Mouse (Mus musculus): ENCODE data around the gene Srgap3. TPM values are rescaled to one million over a fixed set of nuclear protein-coding genes. Genes with fewer than 3 reads are reported as not detected.

The Srgap3 gene
- polyA plus RNA-seq, 1 experiment from 2014 or later, result 5.3 TPM

DNA sequence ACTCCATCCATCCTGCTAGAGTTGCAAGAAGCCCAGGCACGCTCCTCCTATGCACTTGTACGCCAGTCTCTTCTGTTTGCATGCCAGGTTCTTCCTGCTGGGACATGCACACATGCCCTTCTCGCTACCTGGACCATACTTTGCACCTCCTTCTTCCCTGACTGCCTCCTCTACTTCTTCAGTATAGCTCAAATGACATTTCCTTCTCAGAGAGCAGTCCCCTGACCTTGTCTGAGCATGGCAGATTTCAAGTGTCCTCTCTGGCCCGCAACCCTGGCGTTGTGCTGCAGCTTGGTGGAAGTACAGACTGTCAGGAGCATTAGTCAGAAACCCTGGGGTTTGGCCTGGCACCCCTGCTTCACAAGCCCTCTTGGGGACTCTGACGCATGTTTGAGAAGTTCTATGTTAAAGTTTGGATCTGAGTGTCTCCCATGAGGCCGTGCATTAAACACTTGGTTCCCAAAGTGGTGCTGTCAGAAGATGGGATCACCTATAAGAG, 128.6 kb downstream of the Srgap3 start:
- WGBS, result 91% methylated on average over 7 of the region's 7 CpGs
- Histone ChIP-seq H3K36me3 (no peaks in the 10 kb centered on the region), H3K27ac (no peak overlapping the region), H3K9me3 (no peaks in the 10 kb centered on the region), H3K27me3 (replicated peaks) (no peaks in the 10 kb centered on the region), H3K4me1 (peaks cover 11% of the 10 kb centered on the region; the same call in 1 of the 2 replicates), H3K4me2 (no peak overlapping the region), H3K4me3 (replicated peaks) (no peak overlapping the region), H3K9ac (no peak overlapping the region)
- no peak for ATAC-seq (ENCODE audit: insufficient read depth, low FRiP score, low read depth)

DNA sequence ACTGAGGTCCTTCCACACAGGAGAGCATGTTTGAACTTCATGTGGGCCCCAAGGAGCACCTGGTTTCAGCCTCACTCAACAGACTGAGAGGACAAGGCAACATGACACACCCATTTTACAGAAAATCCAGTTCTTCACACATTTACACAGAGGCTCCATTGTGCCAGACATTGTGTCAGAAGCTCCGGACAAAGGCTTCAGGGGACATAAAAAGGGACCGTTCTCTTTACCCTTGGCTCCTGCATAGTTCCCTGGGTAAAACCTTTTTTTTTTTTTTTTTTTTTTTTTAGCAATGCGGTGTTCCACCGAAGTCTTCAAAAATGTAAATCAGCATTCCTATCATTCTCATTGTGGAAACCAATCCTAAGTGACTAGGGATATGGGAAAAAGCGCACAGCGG, 131.5 kb downstream of the Srgap3 start:
- ATAC-seq (ENCODE audit: insufficient read depth, low FRiP score, low read depth), result no peak
- Histone ChIP-seq H3K4me1 (peaks cover 11% of the 10 kb centered on the region; the same call in 1 of the 2 replicates), H3K9me3 (no peaks in the 10 kb centered on the region), H3K4me3 (replicated peaks) (no peak overlapping the region), H3K27me3 (replicated peaks) (no peaks in the 10 kb centered on the region), H3K36me3 (no peaks in the 10 kb centered on the region), H3K27ac (0 out of 2 replicates have a peak overlapping the region, but pooled peaks have one; percentile 55), H3K4me2 (no peak overlapping the region), H3K9ac (no peak overlapping the region)
- 53% methylated on average over 6 of the region's 6 CpGs for WGBS

DNA sequence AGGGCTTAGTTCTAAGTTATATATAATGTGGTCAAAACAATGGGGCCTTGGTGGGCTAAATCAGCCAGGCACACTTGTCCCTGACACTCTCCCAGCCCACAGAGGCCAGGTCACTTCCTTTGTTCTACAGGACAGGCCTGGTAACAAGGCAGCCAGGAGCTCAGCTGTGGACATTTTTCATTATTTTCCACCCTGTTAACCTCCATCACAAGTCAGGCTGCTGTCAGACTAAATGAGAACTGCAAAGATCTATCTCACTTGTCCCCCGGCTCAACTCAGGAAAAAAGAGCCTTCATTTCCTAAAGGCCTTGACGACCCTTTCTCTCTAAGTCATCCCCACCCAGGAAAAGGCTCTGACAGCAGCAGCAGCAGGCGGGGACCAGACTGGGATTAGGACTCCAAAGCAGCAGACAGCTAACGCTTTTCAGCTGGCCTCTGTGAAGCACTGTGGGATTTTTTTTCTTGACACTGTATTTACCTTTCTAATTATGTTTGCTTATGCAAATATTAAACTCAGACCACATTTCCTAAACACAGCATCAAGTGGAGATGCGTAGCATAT, 132.5 kb downstream of the Srgap3 start:
- Histone ChIP-seq H3K9ac (no peak overlapping the region), H3K36me3 (no peaks in the 10 kb centered on the region), H3K4me1 (peaks cover 13% of the 10 kb centered on the region; the same call in 1 of the 2 replicates), H3K4me2 (no peak overlapping the region), H3K27ac (peak overlapping the region; percentile 55), H3K9me3 (no peaks in the 10 kb centered on the region), H3K27me3 (replicated peaks) (no peaks in the 10 kb centered on the region), H3K4me3 (replicated peaks) (no peak overlapping the region)
- WGBS, result 27% methylated on average over 5 of the region's 5 CpGs
- no peak; the same call in 1 of the 2 replicates for ATAC-seq (ENCODE audit: insufficient read depth, low FRiP score, low read depth)

DNA sequence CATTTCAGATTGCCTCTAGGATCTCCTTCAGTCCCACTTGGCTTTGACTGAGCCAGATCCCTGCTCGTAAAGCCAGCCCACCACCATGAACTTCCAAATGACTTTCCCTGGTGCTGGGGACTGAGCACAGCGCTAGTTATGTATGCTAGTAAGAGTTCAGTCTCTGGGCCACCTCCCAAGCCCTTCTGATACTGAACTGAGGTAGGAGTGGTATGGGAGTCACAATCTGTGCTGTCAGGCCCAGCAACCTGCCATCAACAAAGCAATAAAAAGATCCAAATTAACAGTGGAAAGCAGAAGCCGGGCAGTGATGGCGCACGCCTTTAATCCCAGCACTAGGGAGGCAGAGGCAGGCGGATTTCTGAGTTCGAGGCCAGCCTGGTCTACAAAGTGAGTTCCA, 134.2 kb downstream of the Srgap3 start:
- Histone ChIP-seq H3K4me3 (replicated peaks) (no peak overlapping the region), H3K9ac (no peak overlapping the region), H3K36me3 (no peaks in the 10 kb centered on the region), H3K4me1 (peaks cover 13% of the 10 kb centered on the region; the same call in 1 of the 2 replicates), H3K4me2 (no peak overlapping the region), H3K27me3 (replicated peaks) (no peaks in the 10 kb centered on the region), H3K27ac (no peak overlapping the region), H3K9me3 (no peaks in the 10 kb centered on the region)
- 97% methylated on average over 7 of the region's 7 CpGs for WGBS
- ATAC-seq (ENCODE audit: insufficient read depth, low FRiP score, low read depth), result no peak

DNA sequence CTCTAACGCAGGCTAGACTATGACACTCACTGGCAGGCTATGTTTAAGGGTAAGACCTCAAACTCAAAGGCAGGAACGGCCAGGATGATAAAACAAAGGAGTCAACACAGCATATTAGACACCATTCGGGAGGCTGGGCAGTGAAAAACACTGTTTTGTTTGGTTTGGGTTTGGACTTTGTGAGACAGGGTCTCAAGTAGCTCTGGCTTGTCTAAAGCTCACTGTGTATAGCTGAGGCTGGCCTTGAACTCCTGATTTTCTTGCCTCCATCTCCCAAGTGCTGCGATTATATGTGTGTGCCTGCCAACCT, 136.6 kb downstream of the Srgap3 start:
- no peaks in the 10 kb centered on the region for H3K36me3 ChIP-seq
- H3K27ac ChIP-seq, result no peak overlapping the region
- ATAC-seq (ENCODE audit: insufficient read depth, low FRiP score, low read depth), result no peak
- WGBS, result 80% methylated on average over 4 of the region's 4 CpGs
- H3K27me3 ChIP-seq (replicated peaks), result no peaks in the 10 kb centered on the region
- no peak overlapping the region for H3K4me3 ChIP-seq (replicated peaks)
- H3K9me3 ChIP-seq, result no peaks in the 10 kb centered on the region
- no peak overlapping the region for H3K9ac ChIP-seq
- H3K4me2 ChIP-seq, result no peak overlapping the region
- peaks cover 13% of the 10 kb centered on the region; the same call in 1 of the 2 replicates for H3K4me1 ChIP-seq

DNA sequence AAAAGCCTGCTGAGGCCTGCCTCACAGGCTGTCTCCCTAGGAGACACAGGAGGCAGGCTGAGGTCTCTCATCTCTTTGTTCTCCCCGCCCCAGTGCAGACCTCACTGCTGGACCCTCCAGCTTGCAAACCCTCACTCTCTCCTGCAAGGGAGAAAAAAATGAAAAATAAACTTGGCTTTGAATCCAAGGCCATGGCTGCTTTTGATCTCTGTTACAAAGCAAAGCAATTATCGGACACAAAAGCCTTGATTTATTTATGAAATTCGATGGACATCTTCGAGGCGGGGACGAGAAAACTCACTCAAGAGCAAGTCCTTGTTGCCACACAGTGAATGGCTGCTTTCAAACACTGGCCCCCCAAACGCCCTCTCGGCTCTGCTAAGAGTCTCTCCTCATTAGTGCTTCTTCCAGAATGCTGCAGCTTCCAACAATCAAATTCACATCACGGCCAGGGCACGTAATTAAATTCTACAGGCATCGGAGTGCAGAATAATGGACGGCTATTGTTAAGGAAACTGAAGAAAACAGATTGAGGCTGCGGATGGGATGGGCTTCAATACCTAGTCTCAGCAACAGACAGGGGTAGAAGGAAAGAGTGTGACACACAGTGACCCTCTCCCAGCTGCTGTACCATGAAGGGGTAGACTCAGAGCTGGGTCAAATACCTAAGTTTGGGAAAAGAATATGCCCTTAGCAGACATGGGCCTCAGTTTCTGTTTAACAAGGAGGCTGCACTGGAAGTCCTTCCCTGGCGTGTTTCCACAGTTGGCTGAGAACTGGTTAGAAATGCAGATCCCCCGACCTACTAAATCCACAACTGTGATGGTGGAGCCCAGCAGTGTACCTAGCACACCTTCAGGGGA, 137.2 kb downstream of the Srgap3 start:
- 55% methylated on average over 15 of the region's 15 CpGs for WGBS
- Histone ChIP-seq H3K4me1 (peaks cover 9% of the 10 kb centered on the region; the same call in 1 of the 2 replicates), H3K27ac (0 out of 2 replicates have a peak overlapping the region, but pooled peaks have one; percentile 2)

DNA sequence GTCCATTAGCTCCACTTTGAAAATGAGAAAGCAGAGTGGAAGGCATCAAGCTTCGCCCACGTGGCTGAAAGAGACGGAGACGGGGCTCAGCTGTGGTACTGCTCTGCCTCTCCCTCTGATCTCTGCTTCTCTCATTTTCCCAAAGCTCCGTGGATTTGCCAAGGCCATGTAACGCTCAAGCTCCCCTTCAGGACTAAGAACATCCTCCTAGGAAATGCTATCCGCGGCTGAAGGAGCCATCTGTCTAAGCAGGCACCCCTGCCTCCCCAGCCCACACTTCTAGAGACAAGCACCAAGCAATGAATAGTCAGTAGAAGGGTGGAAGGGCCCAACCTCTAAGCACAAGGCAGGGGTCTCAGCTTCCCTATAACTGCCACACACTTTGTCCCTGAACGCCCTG, 138.3 kb downstream of the Srgap3 start:
- H3K4me3 ChIP-seq (replicated peaks), result no peak overlapping the region
- no peaks in the 10 kb centered on the region for H3K9me3 ChIP-seq
- no peak overlapping the region for H3K9ac ChIP-seq
- 0 out of 2 replicates have a peak, but pooled peaks cover 3% of the 10 kb centered on the region for H3K4me1 ChIP-seq
- H3K4me2 ChIP-seq, result no peak overlapping the region
- no peaks in the 10 kb centered on the region for H3K36me3 ChIP-seq
- ATAC-seq (ENCODE audit: insufficient read depth, low FRiP score, low read depth), result no peak
- H3K27me3 ChIP-seq (replicated peaks), result no peaks in the 10 kb centered on the region
- H3K27ac ChIP-seq, result no peak overlapping the region
- WGBS, result 77% methylated on average over 9 of the region's 9 CpGs

More for the DNA sequence above, 137.2 kb downstream of the Srgap3 start:
- no peak overlapping the region for H3K9ac ChIP-seq
- no peaks in the 10 kb centered on the region for H3K27me3 ChIP-seq (replicated peaks)
- H3K4me2 ChIP-seq, result no peak overlapping the region
- no peak; the same call in 1 of the 2 replicates for ATAC-seq (ENCODE audit: insufficient read depth, low FRiP score, low read depth)
- H3K9me3 ChIP-seq, result no peaks in the 10 kb centered on the region
- no peaks in the 10 kb centered on the region for H3K36me3 ChIP-seq
- no peak overlapping the region for H3K4me3 ChIP-seq (replicated peaks)

DNA sequence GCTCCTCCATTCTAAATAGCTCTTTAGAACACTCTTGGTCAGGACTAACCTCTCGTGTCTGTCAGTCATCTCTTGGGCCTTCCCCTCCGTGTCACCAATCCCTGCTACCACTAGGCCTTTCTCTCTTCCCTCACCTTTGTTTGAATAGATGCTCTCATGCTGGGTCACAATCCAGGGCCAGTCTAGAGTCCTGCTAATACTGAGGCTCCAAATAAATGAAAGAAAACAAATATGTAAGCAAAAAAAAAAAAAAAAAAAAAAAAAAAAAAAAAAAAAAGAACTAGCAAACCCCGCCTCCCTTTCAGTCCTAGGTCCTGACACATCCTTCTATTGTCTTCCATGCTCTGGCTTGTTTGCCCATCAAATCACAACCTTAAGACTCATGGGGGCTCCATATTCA, 145.1 kb downstream of the Srgap3 start:
- Histone ChIP-seq H3K9ac (no peak overlapping the region), H3K4me3 (replicated peaks) (no peak overlapping the region), H3K4me2 (no peak overlapping the region), H3K27me3 (replicated peaks) (no peaks in the 10 kb centered on the region), H3K27ac (no peak overlapping the region), H3K9me3 (no peaks in the 10 kb centered on the region), H3K36me3 (no peaks in the 10 kb centered on the region), H3K4me1 (no peaks in the 10 kb centered on the region)
- WGBS, result 77% methylated on average over 3 of the region's 3 CpGs
- ATAC-seq (ENCODE audit: insufficient read depth, low FRiP score, low read depth), result no peak

DNA sequence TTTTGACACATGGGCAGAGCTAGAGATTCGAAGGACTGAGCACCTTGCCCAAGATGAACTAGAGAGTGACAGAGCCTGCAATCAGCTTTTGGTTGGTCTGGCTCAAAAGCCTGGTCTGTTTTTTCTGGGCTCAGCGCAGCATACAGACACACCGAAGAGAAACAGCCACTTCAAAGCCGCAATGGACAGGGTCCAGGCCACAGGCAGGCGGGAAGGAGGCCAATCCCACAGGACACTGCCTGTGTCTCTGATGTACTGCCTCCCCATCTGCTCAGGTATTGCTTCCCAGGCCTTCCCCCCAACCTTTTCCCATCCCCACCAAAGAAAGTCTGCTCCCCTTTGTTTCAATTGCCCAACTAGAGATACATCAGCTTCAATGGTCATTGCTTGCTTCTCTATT, 148.7 kb downstream of the Srgap3 start:
- Histone ChIP-seq H3K4me1 (no peaks in the 10 kb centered on the region), H3K27me3 (replicated peaks) (no peaks in the 10 kb centered on the region), H3K9me3 (no peaks in the 10 kb centered on the region), H3K4me3 (replicated peaks) (no peak overlapping the region), H3K4me2 (no peak overlapping the region), H3K9ac (no peak overlapping the region), H3K27ac (no peak overlapping the region), H3K36me3 (no peaks in the 10 kb centered on the region)
- ATAC-seq (ENCODE audit: insufficient read depth, low FRiP score, low read depth), result no peak
- WGBS, result 87% methylated on average over 5 of the region's 5 CpGs

DNA sequence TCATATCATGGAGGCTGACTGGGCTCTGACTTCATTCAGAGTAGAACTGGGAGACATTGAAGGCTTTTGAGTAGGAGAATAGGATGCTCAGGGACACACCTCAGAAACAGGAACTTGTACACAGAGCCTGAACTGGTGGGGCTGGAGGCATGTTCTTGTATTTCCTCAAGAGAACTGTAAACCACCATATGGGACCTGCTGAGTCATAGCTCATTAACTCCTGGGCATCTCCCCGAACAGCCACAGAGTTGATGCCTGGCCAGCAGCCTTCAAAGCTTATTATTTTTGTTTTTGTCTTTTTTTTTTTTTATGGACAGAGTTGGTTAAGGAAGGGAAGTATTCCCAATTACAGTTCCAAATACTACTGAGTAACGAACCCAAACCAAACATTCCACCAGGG, 150.5 kb downstream of the Srgap3 start:
- Histone ChIP-seq H3K36me3 (no peaks in the 10 kb centered on the region), H3K4me3 (replicated peaks) (no peak overlapping the region), H3K27me3 (replicated peaks) (no peaks in the 10 kb centered on the region), H3K4me1 (no peaks in the 10 kb centered on the region), H3K9ac (no peak overlapping the region), H3K9me3 (no peaks in the 10 kb centered on the region), H3K4me2 (no peak overlapping the region), H3K27ac (no peak overlapping the region)
- WGBS, result 65% methylated on average over 2 of the region's 2 CpGs
- no peak for ATAC-seq (ENCODE audit: insufficient read depth, low FRiP score, low read depth)

DNA sequence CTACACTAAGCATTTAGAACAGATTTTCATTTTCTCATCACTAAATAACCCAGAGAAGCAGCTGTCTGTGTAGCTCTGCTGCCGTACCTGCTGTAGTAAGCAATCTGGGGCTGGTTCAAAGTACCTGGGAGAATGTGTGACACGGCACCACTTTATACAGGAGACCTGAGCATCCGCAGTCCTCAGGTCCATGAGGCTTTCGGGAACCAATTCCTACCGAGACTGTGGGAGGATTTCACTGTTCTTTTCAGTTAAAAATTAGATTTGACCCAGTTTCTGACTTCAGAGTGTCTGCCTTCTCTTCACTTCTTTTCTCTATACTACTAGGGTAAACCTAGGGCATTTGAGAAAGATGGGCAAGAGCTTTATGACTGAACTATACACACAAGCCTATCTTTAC, 153.2 kb downstream of the Srgap3 start:
- Histone ChIP-seq H3K4me3 (replicated peaks) (no peak overlapping the region), H3K4me1 (0 out of 2 replicates have a peak, but pooled peaks cover 5% of the 10 kb centered on the region), H3K36me3 (no peaks in the 10 kb centered on the region), H3K4me2 (no peak overlapping the region), H3K27ac (no peak overlapping the region), H3K9ac (no peak overlapping the region), H3K27me3 (replicated peaks) (no peaks in the 10 kb centered on the region), H3K9me3 (no peaks in the 10 kb centered on the region)
- 94% methylated on average over 5 of the region's 5 CpGs for WGBS
- no peak for ATAC-seq (ENCODE audit: insufficient read depth, low FRiP score, low read depth)

DNA sequence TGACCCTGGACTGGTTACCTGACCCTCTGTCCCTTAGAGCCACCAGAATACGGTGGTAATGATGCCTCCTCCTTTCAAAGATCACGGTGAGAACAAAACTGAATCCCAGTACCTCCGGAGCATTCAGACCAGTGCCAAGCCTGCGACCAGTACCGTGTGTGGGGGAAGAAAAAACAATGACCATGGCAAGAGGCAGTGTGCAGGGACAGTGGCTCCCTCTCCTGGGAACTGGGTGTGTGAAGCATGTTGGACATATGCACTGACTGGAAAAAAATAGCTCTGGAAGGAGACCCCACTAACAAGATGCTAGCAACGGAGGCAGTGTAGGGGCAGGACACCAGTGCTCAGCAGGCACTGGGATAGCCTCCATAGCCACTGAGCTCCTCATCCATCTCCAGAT, 157.2 kb downstream of the Srgap3 start:
- 57% methylated on average over 6 of the region's 6 CpGs for WGBS
- ATAC-seq (ENCODE audit: insufficient read depth, low FRiP score, low read depth), result no peak

More for the DNA sequence above, 157.2 kb downstream of the Srgap3 start:
- Histone ChIP-seq H3K9me3 (no peaks in the 10 kb centered on the region), H3K4me3 (replicated peaks) (no peak overlapping the region), H3K27ac (no peak overlapping the region), H3K4me2 (no peak overlapping the region), H3K9ac (no peak overlapping the region), H3K27me3 (replicated peaks) (no peaks in the 10 kb centered on the region), H3K36me3 (no peaks in the 10 kb centered on the region), H3K4me1 (0 out of 2 replicates have a peak, but pooled peaks cover 5% of the 10 kb centered on the region)

Measured in stomach, embryonic 15.5 days (tissue).